Mouse (Mus musculus) C2C12 (cell line): ENCODE measurements around the gene Pemt. TPM values are rescaled to one million over a fixed set of nuclear protein-coding genes. Genes with fewer than 3 reads are reported as not detected.

Experiments used
- H3K27me3 ChIP-seq: one replicate; pipeline ENCODE4 v1.6.1; 2011; ENCODE audit not compliant: control insufficient read depth, insufficient read depth, insufficient read length
- H3K36me3 ChIP-seq: one replicate; pipeline ENCODE4 v1.6.1; 2011; ENCODE audit not compliant: control insufficient read depth, insufficient read depth
- H3K4me3 ChIP-seq: one replicate; pipeline ENCODE4 v1.5.1; 2011; ENCODE audit warnings: mild to moderate bottlenecking, control low read depth; ENCODE audit not compliant: poor library complexity, insufficient read depth, severe bottlenecking
- H3K79me2 ChIP-seq: one replicate; pipeline ENCODE4 v1.6.1; 2011; ENCODE audit not compliant: control insufficient read depth, insufficient read depth
- H3K79me3 ChIP-seq: one replicate; pipeline ENCODE4 v1.6.1; 2011; ENCODE audit warnings: low read depth, control low read depth
- H3ac ChIP-seq: one replicate; pipeline ENCODE3; 2011; ENCODE audit warnings: low read depth; ENCODE audit not compliant: control insufficient read depth, insufficient read length
- CEBPB ChIP-seq: IDR thresholded peaks from one replicate; pipeline ENCODE4 v1.6.1; 2011; ENCODE audit warnings: low read depth, mild to moderate bottlenecking, control low read depth, moderate library complexity
- CTCF ChIP-seq: IDR thresholded peaks from one replicate; pipeline ENCODE4 v1.5.1; 2011; ENCODE audit not compliant: control insufficient read depth, insufficient read depth, insufficient read length
- FOSL1 ChIP-seq: IDR thresholded peaks from one replicate; pipeline ENCODE4 v1.8.0; 2011; ENCODE audit warnings: mild to moderate bottlenecking, low read length; ENCODE audit not compliant: poor library complexity, insufficient read depth, severe bottlenecking
- MAX ChIP-seq: IDR thresholded peaks from one replicate; pipeline ENCODE4 v1.6.1; 2011; ENCODE audit warnings: mild to moderate bottlenecking, control low read depth
- MYOD1 ChIP-seq: IDR thresholded peaks from one replicate; pipeline ENCODE4 v1.6.1; 2011; ENCODE audit warnings: low read depth; ENCODE audit not compliant: control insufficient read depth, insufficient read length
- MYOG ChIP-seq: IDR thresholded peaks from one replicate; pipeline ENCODE4 v1.6.1; 2011; ENCODE audit not compliant: control insufficient read depth, insufficient read length; ENCODE audit errors: extremely low read depth
- USF1 ChIP-seq: IDR thresholded peaks from one replicate; pipeline ENCODE4 v1.6.1; 2011; ENCODE audit warnings: low read depth, mild to moderate bottlenecking, control low read depth, moderate library complexity
- polyA plus RNA-seq: library from polyadenylated mRNA; unstranded; fragments of >200 nt; fragmentation: generic; extraction: Trizol; gene quantifications from one replicate; pipeline ENCODE4 v1.2.1, GENCODE M21; 2012; ENCODE audit warnings: missing spikeins

Pemt gene
- polyA plus RNA-seq, 1 experiment = 16.7 TPM

DNA sequence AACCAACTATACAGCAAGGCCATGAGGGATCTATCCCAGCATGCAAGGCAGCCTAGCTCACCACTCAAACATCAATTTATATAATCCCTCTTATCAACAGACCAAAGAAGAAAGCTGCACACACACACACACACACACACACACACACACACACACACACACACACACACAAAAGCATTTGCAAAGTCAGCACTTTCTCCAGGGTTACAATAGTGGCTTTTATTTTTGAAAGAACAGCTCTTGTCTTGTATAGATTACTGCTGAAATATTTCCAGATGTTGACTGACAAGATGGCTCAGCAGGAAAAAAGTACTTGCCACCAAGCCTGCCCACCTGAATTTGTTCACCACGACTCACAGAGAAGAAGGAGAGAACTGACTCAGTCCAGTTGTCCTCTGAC lies 19.0 kb upstream of the Pemt start:
- TF ChIP-seq CTCF (no peak), MAX (no peak), MYOG (no peak), USF1 (no peak), FOSL1 (no peak), CEBPB (no peak), MYOD1 (no peak)

DNA sequence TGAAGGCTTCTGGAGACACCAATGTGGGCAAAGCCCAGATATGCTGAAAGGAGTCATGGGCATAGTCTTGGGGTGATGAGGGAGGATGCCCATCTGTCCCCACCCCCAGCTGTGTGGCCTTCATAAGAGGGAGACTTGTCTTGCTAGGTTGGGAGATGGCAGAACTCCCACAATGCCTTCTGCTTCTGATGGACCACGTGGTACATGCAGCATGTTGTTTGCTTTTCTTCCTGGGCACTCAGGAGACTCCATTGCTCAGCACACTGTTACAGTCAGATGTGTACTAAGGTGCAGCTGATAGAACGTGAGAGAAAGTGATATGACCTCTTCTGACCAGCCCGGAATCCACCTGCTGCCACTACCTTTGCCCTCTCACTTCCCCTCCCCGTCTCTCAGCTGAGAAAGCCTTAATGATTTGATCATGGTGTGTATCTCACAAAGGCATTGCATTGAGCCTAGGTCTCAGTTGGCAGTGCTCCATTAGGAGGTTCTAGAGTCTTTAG lies 15.3 kb upstream of the Pemt start:
- no peak for TF ChIP-seq MYOG
- TF ChIP-seq CTCF = no peak
- no peak for TF ChIP-seq MAX
- TF ChIP-seq FOSL1 = no peak
- no peak for TF ChIP-seq CEBPB
- no peak for TF ChIP-seq USF1
- TF ChIP-seq MYOD1 = no peak
- no peaks in the 10 kb centered on the region for H3K79me2 ChIP-seq

More for the DNA sequence above, 19.0 kb upstream of the Pemt start:
- no peak overlapping the region for H3K4me3 ChIP-seq
- H3K27me3 ChIP-seq = peaks cover 9% of the 10 kb centered on the region
- no peaks in the 10 kb centered on the region for H3K79me3 ChIP-seq
- no peaks in the 10 kb centered on the region for H3K79me2 ChIP-seq
- no peak overlapping the region for H3ac ChIP-seq
- H3K36me3 ChIP-seq = no peaks in the 10 kb centered on the region

DNA sequence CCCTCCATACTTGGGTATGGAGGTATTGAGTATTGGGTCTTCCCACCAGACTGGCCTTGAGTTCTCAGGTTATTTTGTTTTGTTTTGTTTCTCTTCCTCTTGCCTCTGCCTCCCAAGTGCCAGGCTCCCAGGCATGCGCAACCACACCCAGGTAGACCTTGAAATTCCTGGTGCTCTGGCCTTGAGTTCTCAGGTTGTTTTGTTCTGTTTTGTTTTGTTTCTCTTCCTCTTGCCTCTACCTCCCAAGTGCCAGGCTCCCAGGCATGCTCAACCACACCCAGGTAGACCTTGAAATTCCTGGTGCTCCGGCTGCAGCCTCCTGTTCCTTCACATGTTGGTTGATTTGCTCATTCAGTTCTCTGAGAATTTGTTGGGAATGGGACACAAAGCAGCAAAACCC lies 13.7 kb upstream of the Pemt start:
- no peaks in the 10 kb centered on the region for H3K79me2 ChIP-seq
- H3ac ChIP-seq = no peak overlapping the region
- no peaks in the 10 kb centered on the region for H3K36me3 ChIP-seq
- peaks cover 49% of the 10 kb centered on the region for H3K27me3 ChIP-seq
- no peak overlapping the region for H3K4me3 ChIP-seq
- TF ChIP-seq USF1 = no peak
- no peak for TF ChIP-seq CEBPB
- TF ChIP-seq CTCF = no peak
- TF ChIP-seq MAX = no peak
- no peak for TF ChIP-seq MYOG
- no peak for TF ChIP-seq MYOD1
- TF ChIP-seq FOSL1 = no peak
- H3K79me3 ChIP-seq = no peaks in the 10 kb centered on the region

More for the DNA sequence above, 15.3 kb upstream of the Pemt start:
- no peaks in the 10 kb centered on the region for H3K79me3 ChIP-seq
- no peaks in the 10 kb centered on the region for H3K36me3 ChIP-seq
- H3K4me3 ChIP-seq = no peak overlapping the region
- H3K27me3 ChIP-seq = peaks cover 42% of the 10 kb centered on the region
- H3ac ChIP-seq = no peak overlapping the region

DNA sequence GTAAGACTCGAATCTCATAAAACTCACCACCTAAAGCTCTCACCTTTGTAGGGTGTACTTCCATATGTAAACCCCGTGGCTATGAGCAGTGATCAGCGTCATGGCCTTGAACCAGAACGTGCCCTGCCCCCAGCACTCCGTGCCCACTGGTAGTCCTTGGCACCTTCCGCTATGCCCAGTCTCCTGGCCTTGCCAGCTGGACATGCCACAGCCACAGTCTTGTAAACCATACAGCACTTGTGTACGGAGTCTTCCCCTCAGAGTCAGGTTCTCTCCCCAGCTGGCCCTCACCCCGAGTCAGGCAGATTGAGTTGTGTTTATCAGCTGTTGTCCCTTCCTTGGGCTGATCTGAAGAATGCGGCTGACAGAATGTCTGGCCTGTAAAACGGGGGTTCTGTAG lies 12.2 kb upstream of the Pemt start:
- H3K27me3 ChIP-seq = peaks cover 49% of the 10 kb centered on the region
- no peaks in the 10 kb centered on the region for H3K36me3 ChIP-seq

DNA sequence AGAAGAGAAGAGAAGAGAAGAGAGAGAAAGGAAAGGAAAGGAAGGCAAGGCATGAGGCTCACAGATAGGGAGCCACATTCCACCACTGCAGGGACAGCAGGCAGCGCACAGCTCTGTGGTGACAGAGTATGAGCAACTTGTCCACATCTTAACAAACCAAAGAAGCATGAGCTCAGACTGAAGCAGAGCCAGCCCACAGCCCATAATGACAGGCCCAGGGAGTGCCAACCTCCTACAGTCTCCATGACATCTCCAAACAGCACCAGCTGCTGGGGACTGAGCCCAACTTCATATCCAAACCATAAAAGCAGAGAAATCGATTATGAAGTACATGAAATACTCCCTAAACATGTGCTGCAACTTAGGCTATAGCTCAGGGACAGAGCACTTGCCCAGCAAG lies 11.7 kb upstream of the Pemt start:
- Histone ChIP-seq H3K79me3 (no peaks in the 10 kb centered on the region), H3K79me2 (no peaks in the 10 kb centered on the region), H3K27me3 (peaks cover 51% of the 10 kb centered on the region), H3K4me3 (no peak overlapping the region), H3ac (no peak overlapping the region), H3K36me3 (no peaks in the 10 kb centered on the region)
- TF ChIP-seq MYOG = no peak
- no peak for TF ChIP-seq MAX
- TF ChIP-seq FOSL1 = no peak

More for the DNA sequence above, 12.2 kb upstream of the Pemt start:
- TF ChIP-seq MAX (no peak), CTCF (no peak), MYOG (no peak), MYOD1 (no peak), FOSL1 (no peak)
- H3ac ChIP-seq = no peak overlapping the region
- H3K79me2 ChIP-seq = no peaks in the 10 kb centered on the region
- no peaks in the 10 kb centered on the region for H3K79me3 ChIP-seq
- H3K4me3 ChIP-seq = no peak overlapping the region

DNA sequence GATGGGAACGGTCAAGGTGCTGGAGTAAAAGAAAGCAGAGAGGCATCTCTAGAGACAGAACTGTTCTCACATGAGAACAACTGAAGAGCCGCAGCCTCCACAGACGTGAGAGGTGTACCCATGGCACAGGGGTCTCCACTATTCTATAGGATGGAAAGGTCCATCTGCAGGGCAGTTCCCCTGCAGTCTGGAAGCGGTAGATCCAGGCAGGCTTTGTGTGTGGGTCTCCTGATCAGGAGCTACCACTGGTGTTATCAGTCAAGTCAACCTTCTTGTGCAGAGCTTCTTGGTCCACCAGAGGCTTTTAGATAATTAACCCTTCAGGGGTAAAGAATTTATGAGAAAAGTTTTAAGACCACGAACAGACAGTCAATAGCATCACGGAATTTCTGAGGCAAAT lies 10.2 kb upstream of the Pemt start:
- no peak overlapping the region for H3ac ChIP-seq
- H3K4me3 ChIP-seq = no peak overlapping the region
- H3K27me3 ChIP-seq = peaks cover 51% of the 10 kb centered on the region
- no peak for TF ChIP-seq CTCF
- TF ChIP-seq USF1 = no peak
- TF ChIP-seq MAX = no peak
- TF ChIP-seq FOSL1 = no peak
- no peak for TF ChIP-seq MYOG
- no peak for TF ChIP-seq MYOD1
- no peaks in the 10 kb centered on the region for H3K36me3 ChIP-seq
- H3K79me3 ChIP-seq = no peaks in the 10 kb centered on the region
- H3K79me2 ChIP-seq = no peaks in the 10 kb centered on the region
